Mouse (Mus musculus) liver, embryonic 15.5 days (tissue): Measurements from ENCODE around the gene Nap1l1. TPM values are rescaled to one million over a fixed set of nuclear protein-coding genes. Genes with fewer than 3 reads are reported as not detected.
A peak's percentile ranks its signal among the peaks of the same experiment; 100 is the strongest.
"Not testable (repeated sequence)": the region's sequence is repeated elsewhere in the genome, so short reads cannot be mapped to it uniquely, and the experiment has no call there.

Experiments used
- ATAC-seq: fragments of 200-750 bp; cut with Nextera tagmentation; 2 replicates; pipeline ENCODE4 v1.8.0; 2017; ENCODE audit warnings: moderate number of reproducible peaks, mild to moderate bottlenecking, moderate library complexity; ENCODE audit not compliant: insufficient read depth
- H3K27ac ChIP-seq: fragments of 300-500 bp; sonication (generic); replicated peaks from 2 replicates; pipeline ENCODE4 v1.5.1; 2015; ENCODE audit warnings: mild to moderate bottlenecking, inconsistent platforms
- H3K27me3 ChIP-seq: fragments of 300-500 bp; sonication (generic); 2 replicates; pipeline ENCODE4 v1.6.1; 2015; ENCODE audit warnings: mild to moderate bottlenecking, inconsistent platforms
- H3K36me3 ChIP-seq: fragments of 300-500 bp; sonication (generic); replicated peaks from 2 replicates; pipeline ENCODE4 v1.6.1; 2015; ENCODE audit warnings: moderate library complexity, mild to moderate bottlenecking, inconsistent platforms
- H3K4me1 ChIP-seq: fragments of 300-500 bp; sonication (generic); replicated peaks from 2 replicates; pipeline ENCODE4 v1.6.1; 2015; ENCODE audit warnings: inconsistent platforms
- H3K4me2 ChIP-seq: fragments of 300-500 bp; sonication (generic); 2 replicates; pipeline ENCODE4 v1.6.1; 2015; ENCODE audit warnings: moderate library complexity, mild to moderate bottlenecking, inconsistent platforms
- H3K4me3 ChIP-seq: fragments of 300-500 bp; sonication (generic); replicated peaks from 2 replicates; pipeline ENCODE4 v1.5.1; 2015; ENCODE audit warnings: mild to moderate bottlenecking, inconsistent platforms
- H3K9ac ChIP-seq: fragments of 300-500 bp; sonication (generic); 2 replicates; pipeline ENCODE4 v1.6.1; 2015; ENCODE audit warnings: moderate library complexity, mild to moderate bottlenecking, inconsistent platforms
- H3K9me3 ChIP-seq: fragments of 300-500 bp; sonication (generic); replicated peaks from 2 replicates; pipeline ENCODE4 v1.6.1; 2016; ENCODE audit warnings: inconsistent platforms
- WGBS: fragments of 180-500 bp; shearing (Covaris S2); methylation state at CpG from one replicate; pipeline ENCODE4 v1.1.7; 2015; ENCODE audit warnings: mixed read lengths; ENCODE audit not compliant: insufficient replicate concordance; 5-methylcytosine and 5-hydroxymethylcytosine counted together
- polyA plus RNA-seq: library from polyadenylated mRNA; unstranded; fragments of >200 nt; fragmentation: Nextera tagmentation; extraction: Ambion mirVana; gene quantifications from 2 replicates; pipeline ENCODE4 v1.2.1, GENCODE M21; 2015

Nap1l1 gene
- polyA plus RNA-seq, 1 experiment from 2014 or later: 83.5 TPM

DNA sequence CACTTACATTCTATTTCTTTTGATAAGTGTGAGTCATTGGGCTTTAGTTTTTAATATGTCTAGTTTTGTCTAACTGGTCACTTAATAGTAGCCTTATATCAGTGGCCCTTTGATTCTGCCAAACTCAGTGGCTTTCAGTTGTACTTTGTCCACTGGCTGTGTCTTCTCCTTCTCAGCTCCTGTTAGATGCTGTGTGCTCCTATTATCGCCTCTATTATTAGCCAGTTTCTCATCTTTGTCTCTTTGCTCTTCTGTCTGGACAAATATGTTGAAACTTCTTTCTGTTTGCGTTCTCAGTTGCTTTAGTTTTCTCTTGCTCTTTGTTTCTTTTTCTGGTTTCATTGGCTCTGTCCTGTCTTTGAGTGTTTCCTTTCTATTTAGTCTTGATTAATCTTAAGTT lies 9.6 kb downstream of the Nap1l1 start:
- Histone ChIP-seq H3K4me1 (peaks cover 36% of the 10 kb centered on the region; the same call in 1 of the 2 replicates), H3K27me3 (no peaks in the 10 kb centered on the region), H3K4me2 (no peak overlapping the region), H3K9ac (no peak overlapping the region), H3K9me3 (no peaks in the 10 kb centered on the region), H3K27ac (no peak overlapping the region), H3K4me3 (no peak overlapping the region), H3K36me3 (peaks cover 68% of the 10 kb centered on the region)
- ATAC-seq: no peak
- WGBS: 79% methylated on average over 2 of the region's 2 CpGs

DNA sequence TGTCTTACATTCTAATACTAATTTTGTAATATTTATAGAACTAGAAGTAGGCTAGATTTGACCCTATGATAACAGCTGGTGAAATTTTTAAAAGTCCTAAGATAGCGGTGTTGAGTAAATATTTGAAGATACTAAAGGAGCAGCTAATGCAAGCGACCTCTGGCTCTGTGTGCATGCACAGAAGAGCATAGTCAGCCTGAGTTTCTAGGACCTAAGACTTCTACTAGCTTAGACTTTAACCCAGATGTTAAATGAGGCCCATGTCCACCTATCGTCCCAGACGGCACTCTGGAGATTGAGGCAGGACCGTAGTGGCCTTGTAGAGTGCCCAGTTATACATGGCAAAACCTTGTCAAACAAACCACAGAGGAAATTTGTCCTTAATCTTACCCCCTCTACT lies 11.1 kb downstream of the Nap1l1 start:
- no peak for ATAC-seq
- Histone ChIP-seq H3K27me3 (no peaks in the 10 kb centered on the region), H3K9me3 (no peaks in the 10 kb centered on the region), H3K36me3 (peaks cover 80% of the 10 kb centered on the region), H3K27ac (no peak overlapping the region), H3K4me3 (no peak overlapping the region), H3K9ac (no peak overlapping the region), H3K4me2 (no peak overlapping the region), H3K4me1 (peaks cover 27% of the 10 kb centered on the region; the same call in 1 of the 2 replicates)
- WGBS: 72% methylated on average over 5 of the region's 5 CpGs

DNA sequence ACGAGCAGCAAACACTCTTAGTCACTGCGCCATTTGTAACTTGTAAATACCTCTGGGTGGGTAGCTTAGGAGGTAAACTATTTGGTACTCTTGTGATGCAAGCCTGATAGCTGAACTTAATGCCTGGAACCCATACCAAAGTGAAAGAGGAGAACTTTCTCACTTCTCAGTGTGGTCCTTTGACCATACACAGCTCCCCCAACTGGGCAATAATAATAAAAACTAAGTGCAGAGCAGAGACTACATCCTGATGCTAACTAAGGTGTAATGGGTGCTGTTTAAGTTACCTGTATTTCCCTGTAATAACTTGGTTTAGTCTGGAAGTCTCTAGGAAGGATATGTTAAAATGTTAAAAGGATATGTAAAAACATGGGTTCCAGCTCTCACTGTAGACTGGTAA lies 15.8 kb downstream of the Nap1l1 start:
- no peak overlapping the region for H3K27ac ChIP-seq
- no peak overlapping the region for H3K9ac ChIP-seq
- H3K4me2 ChIP-seq: no peak overlapping the region
- ATAC-seq: no peak
- WGBS: 66% methylated on average over 2 of the region's 2 CpGs
- no peaks in the 10 kb centered on the region for H3K9me3 ChIP-seq
- 0 out of 2 replicates have a peak, but pooled peaks cover 6% of the 10 kb centered on the region for H3K4me1 ChIP-seq
- no peak overlapping the region for H3K4me3 ChIP-seq
- H3K36me3 ChIP-seq: peaks cover 83% of the 10 kb centered on the region
- H3K27me3 ChIP-seq: no peaks in the 10 kb centered on the region

DNA sequence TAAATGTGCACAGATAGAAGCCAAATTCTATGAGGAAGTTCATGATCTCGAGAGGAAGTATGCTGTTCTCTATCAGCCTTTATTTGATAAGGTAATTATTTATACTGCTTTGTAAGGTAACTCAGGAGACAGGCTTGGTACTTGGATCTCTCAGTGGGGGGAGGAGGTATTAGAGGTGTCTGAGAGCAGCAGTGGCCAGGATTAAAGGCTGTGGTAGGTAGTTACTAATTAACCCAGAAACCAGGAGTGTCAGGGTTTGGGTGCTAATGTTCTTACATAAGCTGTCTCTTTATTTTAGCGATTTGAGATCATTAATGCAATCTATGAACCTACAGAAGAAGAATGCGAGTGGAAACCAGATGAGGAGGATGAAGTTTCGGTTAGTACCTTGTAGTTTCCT lies 17.1 kb downstream of the Nap1l1 start:
- not testable (repeated sequence) for H3K9ac ChIP-seq, H3K4me1 ChIP-seq, H3K9me3 ChIP-seq, H3K4me2 ChIP-seq, H3K27ac ChIP-seq, H3K27me3 ChIP-seq, H3K4me3 ChIP-seq
- WGBS: 65% methylated on average over 4 of the region's 4 CpGs
- H3K36me3 ChIP-seq: peaks cover 81% of the 10 kb centered on the region
- peak; percentile 56; the same call in 1 of the 2 replicates for ATAC-seq

DNA sequence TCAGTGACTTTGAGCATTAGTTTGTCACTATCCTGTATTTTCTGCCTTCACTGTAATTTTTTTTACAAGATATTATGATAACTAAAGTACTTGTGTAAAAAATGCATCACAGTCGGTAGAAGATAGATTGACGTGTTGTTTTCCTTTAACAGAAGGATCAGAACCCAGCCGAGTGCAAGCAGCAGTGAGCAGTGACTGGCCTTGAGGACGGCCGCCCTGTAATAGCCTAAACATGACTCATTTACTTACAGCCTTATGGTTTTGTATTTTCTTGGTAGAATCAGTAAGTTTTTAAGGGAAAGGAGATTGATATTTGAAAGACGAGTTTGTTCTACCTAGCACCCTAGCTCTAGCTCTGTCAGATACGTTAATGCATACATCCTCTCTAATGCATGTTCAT lies 22.9 kb downstream of the Nap1l1 start:
- 86% methylated on average over 7 of the region's 7 CpGs for WGBS
- peaks cover 63% of the 10 kb centered on the region for H3K36me3 ChIP-seq

DNA sequence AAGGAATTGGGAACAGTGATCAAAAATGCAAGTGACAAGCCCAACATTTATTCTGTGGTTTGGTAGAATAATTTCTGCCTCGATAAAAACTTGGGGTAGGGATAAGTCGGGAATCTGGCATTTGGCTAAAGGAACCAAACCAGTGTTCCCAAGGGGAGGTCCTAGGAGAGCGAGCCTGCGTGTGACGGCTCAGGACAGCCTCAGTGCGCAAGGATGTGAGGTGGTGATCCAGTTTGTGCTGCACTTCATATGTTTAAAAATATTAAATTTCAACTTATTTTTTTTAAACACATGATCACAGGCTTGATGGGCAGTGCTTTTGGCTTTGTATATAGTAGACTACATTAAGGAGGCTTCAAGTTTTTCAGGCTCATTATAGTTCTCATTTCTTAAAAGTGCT lies 26.9 kb downstream of the Nap1l1 start:
- WGBS: 73% methylated on average over 6 of the region's 6 CpGs
- Histone ChIP-seq H3K36me3 (peaks cover 30% of the 10 kb centered on the region), H3K27me3 (peaks cover 7% of the 10 kb centered on the region; the same call in 1 of the 2 replicates), H3K4me3 (no peak overlapping the region), H3K4me2 (no peak overlapping the region), H3K9ac (no peak overlapping the region), H3K27ac (no peak overlapping the region), H3K4me1 (peaks cover 11% of the 10 kb centered on the region), H3K9me3 (no peaks in the 10 kb centered on the region)
- ATAC-seq: no peak

More for the DNA sequence above, 22.9 kb downstream of the Nap1l1 start:
- no peak for ATAC-seq
- H3K4me1 ChIP-seq: no peaks in the 10 kb centered on the region
- no peaks in the 10 kb centered on the region for H3K27me3 ChIP-seq
- no peak overlapping the region for H3K4me3 ChIP-seq
- H3K9ac ChIP-seq: no peak overlapping the region
- no peak overlapping the region for H3K4me2 ChIP-seq
- H3K27ac ChIP-seq: no peak overlapping the region
- H3K9me3 ChIP-seq: no peaks in the 10 kb centered on the region

DNA sequence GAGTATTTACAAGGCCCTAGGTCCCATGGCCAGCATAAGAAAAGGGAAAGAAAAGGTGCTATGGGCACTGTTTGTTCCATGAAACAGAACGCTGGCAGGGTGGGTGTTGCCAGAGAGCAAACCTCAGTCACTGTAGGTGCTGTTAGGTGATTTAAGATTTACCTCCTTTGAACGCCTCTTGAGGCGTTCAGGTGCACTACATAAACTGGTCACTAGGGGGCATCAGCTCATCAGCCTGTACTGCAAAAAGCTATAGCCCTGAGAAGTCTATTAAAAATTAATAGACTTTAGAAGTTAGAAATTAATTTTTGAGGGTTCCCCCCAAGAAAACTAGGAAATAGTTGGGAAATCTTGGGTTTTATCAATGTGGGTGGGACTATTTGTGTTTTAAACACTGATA lies 30.0 kb downstream of the Nap1l1 start:
- no peak for ATAC-seq
- Histone ChIP-seq H3K4me3 (no peak overlapping the region), H3K4me1 (peaks cover 38% of the 10 kb centered on the region), H3K4me2 (no peak overlapping the region), H3K27me3 (peaks cover 37% of the 10 kb centered on the region), H3K9me3 (no peaks in the 10 kb centered on the region), H3K9ac (no peak overlapping the region), H3K27ac (no peak overlapping the region), H3K36me3 (peaks cover 7% of the 10 kb centered on the region)
- WGBS: 0% methylated on average over 3 of the region's 3 CpGs

DNA sequence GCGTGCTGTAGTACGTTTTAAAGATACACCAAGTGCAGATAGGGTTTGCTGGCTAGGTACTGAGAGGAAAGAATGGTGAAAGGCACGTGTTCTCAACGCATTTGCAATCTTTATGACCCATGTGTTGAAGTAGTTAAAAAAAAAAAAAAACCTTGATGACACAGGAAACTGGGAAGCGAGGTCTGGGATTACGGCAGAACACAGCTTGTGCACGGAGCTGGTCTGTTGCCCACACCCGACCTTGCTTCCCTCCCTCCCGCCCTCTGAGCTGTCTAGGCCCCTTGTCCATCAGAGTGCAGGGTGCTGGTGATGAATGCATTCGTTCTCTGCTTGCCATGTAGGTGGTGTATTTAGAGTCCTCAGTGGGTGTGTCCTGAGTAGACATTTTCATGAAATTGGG lies 30.7 kb downstream of the Nap1l1 start:
- no peak overlapping the region for H3K4me2 ChIP-seq
- no peak for ATAC-seq
- no peak overlapping the region for H3K4me3 ChIP-seq
- no peak overlapping the region for H3K9ac ChIP-seq
- H3K4me1 ChIP-seq: peaks cover 38% of the 10 kb centered on the region
- H3K36me3 ChIP-seq: peaks cover under 1% of the 10 kb centered on the region; the same call in 1 of the 2 replicates
- H3K9me3 ChIP-seq: no peaks in the 10 kb centered on the region
- H3K27ac ChIP-seq: no peak overlapping the region
- 32% methylated on average over 10 of the region's 10 CpGs for WGBS
- peaks cover 43% of the 10 kb centered on the region for H3K27me3 ChIP-seq

DNA sequence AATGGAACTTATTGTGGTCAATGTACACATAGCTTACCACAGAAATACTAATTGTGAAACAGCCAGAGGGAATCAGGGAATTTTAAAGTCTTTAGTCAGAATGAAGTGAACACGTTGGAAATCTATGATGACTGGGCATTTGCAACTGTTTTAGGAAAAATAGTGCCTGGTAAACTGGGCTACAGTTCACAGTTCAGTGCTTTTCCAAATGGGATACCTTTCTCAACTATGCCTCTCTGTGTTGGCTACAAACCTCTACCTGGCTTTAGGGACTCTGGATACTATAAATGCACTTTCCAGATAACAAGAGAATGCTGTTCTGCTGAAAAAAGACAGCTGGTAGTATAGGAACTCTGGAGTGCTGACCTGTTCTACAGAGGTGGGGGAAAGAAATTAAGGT lies 31.6 kb downstream of the Nap1l1 start:
- ATAC-seq: no peak
- no peak overlapping the region for H3K4me3 ChIP-seq
- WGBS: 65% methylated on average over 1 of the region's 1 CpGs
- no peaks in the 10 kb centered on the region for H3K36me3 ChIP-seq
- no peak overlapping the region for H3K27ac ChIP-seq
- no peaks in the 10 kb centered on the region for H3K9me3 ChIP-seq
- H3K4me1 ChIP-seq: peaks cover 38% of the 10 kb centered on the region
- peaks cover 52% of the 10 kb centered on the region for H3K27me3 ChIP-seq
- no peak overlapping the region for H3K4me2 ChIP-seq
- no peak overlapping the region for H3K9ac ChIP-seq

DNA sequence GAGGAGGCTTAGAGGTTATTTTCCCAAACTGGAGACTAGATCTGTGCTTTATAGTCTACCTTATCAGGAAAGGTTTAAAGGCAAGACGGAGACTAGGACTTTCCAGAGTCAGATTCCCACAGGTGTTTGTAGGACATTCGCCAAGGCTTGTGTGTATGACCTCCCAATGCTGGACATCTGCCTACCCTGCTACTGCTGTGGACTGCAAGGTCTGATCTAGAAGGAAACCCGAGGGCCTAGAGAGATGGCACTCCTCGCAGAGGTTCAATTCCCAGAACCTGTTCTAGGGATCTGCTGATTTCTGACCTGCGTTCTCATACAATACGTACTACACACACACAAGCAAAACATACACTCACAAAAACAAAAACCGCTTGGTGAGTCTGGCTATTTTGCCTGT lies 32.4 kb downstream of the Nap1l1 start:
- Histone ChIP-seq H3K4me2 (peak overlapping the region; percentile 93), H3K4me3 (peak overlapping the region; percentile 68; the same call in 1 of the 2 replicates), H3K9ac (no peak overlapping the region), H3K27me3 (peaks cover 60% of the 10 kb centered on the region), H3K4me1 (peaks cover 42% of the 10 kb centered on the region), H3K27ac (no peak overlapping the region; the same call in 1 of the 2 replicates), H3K9me3 (no peaks in the 10 kb centered on the region), H3K36me3 (no peaks in the 10 kb centered on the region)
- no peak for ATAC-seq
- 63% methylated on average over 7 of the region's 7 CpGs for WGBS

DNA sequence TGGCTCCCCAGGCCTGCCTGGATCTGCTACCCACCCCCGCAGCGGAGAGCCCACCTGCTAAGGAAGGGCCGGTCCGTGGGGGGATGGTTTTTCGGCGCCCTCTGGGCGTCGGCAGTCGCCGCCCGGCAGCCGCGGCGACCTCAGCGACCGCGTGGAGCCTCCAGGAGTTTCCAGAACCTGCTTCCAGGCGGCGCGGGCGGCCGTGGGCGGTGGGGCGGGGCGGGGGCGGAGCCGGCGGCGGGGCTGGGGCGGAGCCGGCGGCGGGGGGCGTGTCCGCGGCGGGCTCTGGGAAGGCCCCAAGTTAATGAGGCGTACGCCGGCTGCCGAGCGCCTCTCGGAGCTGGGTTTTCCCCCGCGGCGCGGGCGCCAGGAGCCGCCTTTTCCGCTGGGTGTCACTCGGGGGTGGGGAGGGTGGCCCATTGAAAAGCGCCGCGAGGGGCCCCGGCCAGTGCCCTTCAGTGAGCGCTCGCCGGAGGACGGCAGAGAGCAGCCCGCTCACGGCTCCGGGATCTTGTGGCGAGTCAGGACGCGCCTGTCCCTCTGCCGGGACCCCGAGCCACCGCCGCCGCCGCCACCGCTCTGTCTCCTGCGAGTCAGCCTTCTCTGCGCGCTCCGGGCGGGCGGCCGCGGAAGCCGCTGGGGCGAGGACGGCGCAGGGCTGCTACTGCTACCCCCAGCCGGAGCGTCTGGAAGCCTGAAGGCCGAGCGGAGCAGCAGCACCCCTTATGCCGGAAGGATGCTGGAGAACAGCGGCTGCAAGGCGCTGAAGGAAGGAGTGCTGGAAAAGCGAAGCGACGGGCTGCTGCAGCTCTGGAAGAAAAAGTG lies 33.3 kb downstream of the Nap1l1 start, which contains the start of gene Phlda1:
Gene Phlda1 (plus strand): TSS at position 186 of the 825 bp plus-strand sequence.
- ATAC-seq: peak; percentile 92
- no peaks in the 10 kb centered on the region for H3K9me3 ChIP-seq
- no peaks in the 10 kb centered on the region for H3K36me3 ChIP-seq
- H3K4me1 ChIP-seq: peaks cover 42% of the 10 kb centered on the region
- H3K27me3 ChIP-seq: peaks cover 67% of the 10 kb centered on the region
- H3K4me2 ChIP-seq: peak within 1 kb of the TSS; percentile 93
- under 1% methylated on average over 86 of the region's 94 CpGs for WGBS
- H3K27ac ChIP-seq: peak within 1 kb of the TSS; percentile 74
- H3K9ac ChIP-seq: peak within 1 kb of the TSS; percentile 70
- peak within 1 kb of the TSS; percentile 68 for H3K4me3 ChIP-seq
